Mouse (Mus musculus) lung, embryonic 16.5 days (tissue): ENCODE results near the gene Adh4. TPM values are rescaled to one million over a fixed set of nuclear protein-coding genes. Genes with fewer than 3 reads are reported as not detected.

Experiments
- polyA plus RNA-seq: library from polyadenylated mRNA; unstranded; fragments of >200 nt; fragmentation: Nextera tagmentation; extraction: Ambion mirVana; gene quantifications from 2 replicates; pipeline ENCODE4 v1.2.1, GENCODE M21; 2015

Adh4 gene
- polyA plus RNA-seq, 1 experiment from 2014 or later = not detected

Other genes starting within 250 kb of the Adh4 start
- gene 4930579F01Rik, start 221.6 kb upstream of the Adh4 start, polyA plus RNA-seq = 0.15 TPM in 1 of 2 replicates, not detected in the other
- gene Adh7, start 197.7 kb upstream of the Adh4 start, polyA plus RNA-seq = 0.50 and 1.5 TPM in 2 replicates
- gene Adh1, start 154.5 kb upstream of the Adh4 start, polyA plus RNA-seq = 1,307 and 1,323 TPM in 2 replicates
- 0.19 TPM in 1 of 2 replicates, not detected in the other for gene Adh6a, start 102.2 kb upstream of the Adh4 start, polyA plus RNA-seq
- 0.14 and 0.31 TPM in 2 replicates for gene Adh6b, start 73.7 kb upstream of the Adh4 start, polyA plus RNA-seq
- 212 and 215 TPM in 2 replicates for gene Adh5, start 27.6 kb downstream of the Adh4 start, polyA plus RNA-seq
- gene Metap1, start 74.0 kb downstream of the Adh4 start, polyA plus RNA-seq = 46.6 and 48.2 TPM in 2 replicates
- 306 and 326 TPM in 2 replicates for gene Eif4e, start 110.7 kb downstream of the Adh4 start, polyA plus RNA-seq